Mouse (Mus musculus) small intestine, adult 2 months (tissue): ENCODE data around the gene Adad2.

Experiments used
- CTCF ChIP-seq: fragments of 200-500 bp; IDR thresholded peaks from 2 replicates; pipeline ENCODE4 v1.5.1; 2012; ENCODE audit warnings: low read depth, mild to moderate bottlenecking, control low read depth, inconsistent platforms, low read length, moderate library complexity, mixed read lengths; ENCODE audit not compliant: insufficient replicate concordance, insufficient read length; ENCODE audit errors: extremely low read depth
- POLR2A ChIP-seq: fragments of 200-500 bp; IDR thresholded peaks from 2 replicates; pipeline ENCODE4 v1.6.1; 2012; ENCODE audit warnings: low read depth, mild to moderate bottlenecking, control low read depth, inconsistent platforms, low read length, moderate library complexity

DNA sequence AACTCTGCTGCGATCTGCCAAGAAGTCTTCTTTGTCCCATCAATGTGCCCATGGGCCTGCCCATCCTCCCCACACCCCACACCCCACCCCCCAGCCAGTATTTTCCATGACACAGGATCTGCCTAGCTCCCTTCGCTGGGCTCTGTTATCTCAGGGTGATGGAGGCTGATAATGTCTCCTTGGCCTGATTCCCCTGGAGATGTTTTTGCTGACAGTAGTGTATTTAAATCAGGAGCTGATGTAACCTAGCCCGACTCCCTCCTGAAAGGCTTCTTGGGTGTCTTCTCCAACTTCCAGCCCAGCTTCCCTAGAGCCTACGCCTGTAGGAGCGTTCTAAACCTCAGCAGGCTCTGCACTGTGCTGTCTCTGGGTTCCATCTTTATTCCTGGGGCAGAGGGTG lies 6.3 kb downstream of the Adad2 start:
- TF ChIP-seq CTCF = no peak
- TF ChIP-seq POLR2A = no peak
